Mouse (Mus musculus): ENCODE measurements around the gene Slc35e4. TPM values are rescaled to one million over a fixed set of nuclear protein-coding genes. Genes with fewer than 3 reads are reported as not detected.

Gene Slc35e4
- polyA plus RNA-seq, 1 experiment, result 3.5 TPM

- DNase-seq (ENCODE audit: low read depth, low spot score), result no peak
- 91% methylated on average over 3 of the region's 3 CpGs for WGBS
Observed at GRCm38 (mm10) chr11:3883711-3884110, 30.8 kb downstream of the Slc35e4 start.

- DNase-seq (ENCODE audit: low read depth, low spot score), result no peak
- WGBS, result 46% methylated on average over 2 of the region's 2 CpGs
Observed at GRCm38 (mm10) chr11:3879836-3880235, 34.6 kb downstream of the Slc35e4 start.

GRCm38 (mm10) chr11:3878660-3879059 is 35.8 kb downstream of the Slc35e4 start:
- DNase-seq (ENCODE audit: low read depth, low spot score), result no peak
- 49% methylated on average over 7 of the region's 7 CpGs for WGBS

- 81% methylated on average over 6 of the region's 6 CpGs for WGBS
- no peak for DNase-seq (ENCODE audit: low read depth, low spot score)
Observed at GRCm38 (mm10) chr11:3876419-3876818, 38.0 kb downstream of the Slc35e4 start.

- 24% methylated on average over 6 of the region's 6 CpGs for WGBS
- no peak for DNase-seq (ENCODE audit: low read depth, low spot score)
Observed at GRCm38 (mm10) chr11:3864343-3864742, 50.1 kb downstream of the Slc35e4 start.

GRCm38 (mm10) chr11:3863454-3864112 is 50.9 kb downstream of the Slc35e4 start, which contains the start of gene Osbp2:
Osbp2 (minus strand) TSS chr11:3863903.
- no peak for DNase-seq (ENCODE audit: low read depth, low spot score)
- 5% methylated on average over 56 of the region's 58 CpGs for WGBS

GRCm38 (mm10) chr11:3862661-3863453 is 51.6 kb downstream of the Slc35e4 start:
- WGBS, result 82% methylated on average over 19 of the region's 19 CpGs
- no peak for DNase-seq (ENCODE audit: low read depth, low spot score)

GRCm38 (mm10) chr11:3860361-3860760 is 54.1 kb downstream of the Slc35e4 start:
- no peak for DNase-seq (ENCODE audit: low read depth, low spot score)
- WGBS, result 59% methylated on average over 4 of the region's 4 CpGs

- no peak for DNase-seq (ENCODE audit: low read depth, low spot score)
- 89% methylated on average over 4 of the region's 4 CpGs for WGBS
Observed at GRCm38 (mm10) chr11:3859778-3860177, 54.7 kb downstream of the Slc35e4 start.

- WGBS, result 73% methylated on average over 5 of the region's 5 CpGs
- DNase-seq (ENCODE audit: low read depth, low spot score), result no peak
Observed at GRCm38 (mm10) chr11:3857902-3858301, 56.6 kb downstream of the Slc35e4 start.

Other genes with a start within 250 kb of the Slc35e4 start
- 0.23 and 0.68 TPM in 2 replicates for gene Osbp2, start 50.8 kb downstream of the Slc35e4 start, polyA plus RNA-seq (2012; rRNA removed)
- 0.33 and 0.58 TPM in 2 replicates for gene 4921536K21Rik, start 19.6 kb downstream of the Slc35e4 start, polyA plus RNA-seq (2012; rRNA removed)
- gene Dusp18, start 19.4 kb downstream of the Slc35e4 start, polyA plus RNA-seq (2012; rRNA removed), result 4.0 TPM in 2 replicates
- 292 and 424 TPM in 2 replicates for gene Tcn2, start 17.5 kb upstream of the Slc35e4 start, polyA plus RNA-seq (2012; rRNA removed)
- 34.1 and 34.2 TPM in 2 replicates for gene Pes1, start 49.3 kb upstream of the Slc35e4 start, polyA plus RNA-seq (2012; rRNA removed)
- 0.23 TPM in 1 of 2 replicates, not detected in the other for gene 4930556J24Rik, start 62.1 kb upstream of the Slc35e4 start, polyA plus RNA-seq (2012; rRNA removed)
- 44.4 and 68.9 TPM in 2 replicates for gene Gal3st1, start 69.0 kb upstream of the Slc35e4 start, polyA plus RNA-seq (2012; rRNA removed)
- 0.05 TPM in 1 of 2 replicates, not detected in the other for gene Sec14l4, start 116.8 kb upstream of the Slc35e4 start, polyA plus RNA-seq (2012; rRNA removed)
- not detected in 2 replicates for gene Sec14l3, start 150.2 kb upstream of the Slc35e4 start, polyA plus RNA-seq (2012; rRNA removed)
- 18.0 and 26.5 TPM in 2 replicates for gene Mtfp1, start 180.8 kb upstream of the Slc35e4 start, polyA plus RNA-seq (2012; rRNA removed)
- 15.1 and 54.4 TPM in 2 replicates for gene Sec14l2, start 208.8 kb upstream of the Slc35e4 start, polyA plus RNA-seq (2012; rRNA removed)
- gene Rnf215, start 220.5 kb upstream of the Slc35e4 start, polyA plus RNA-seq (2012; rRNA removed), result 16.1 and 16.4 TPM in 2 replicates
- 2.7 and 2.9 TPM in 2 replicates for gene Ccdc157, start 245.6 kb upstream of the Slc35e4 start, polyA plus RNA-seq (2012; rRNA removed)
- gene Sf3a1, start 245.7 kb upstream of the Slc35e4 start, polyA plus RNA-seq (2012; rRNA removed), result 21.0 and 27.8 TPM in 2 replicates